Mouse (Mus musculus) forebrain, embryonic 12.5 days (tissue): Measurements from ENCODE around the gene Sema6c. TPM values are rescaled to one million over a fixed set of nuclear protein-coding genes. Genes with fewer than 3 reads are reported as not detected.
"Not testable (repeated sequence)": the region's sequence is repeated elsewhere in the genome, so short reads cannot be mapped to it uniquely, and the experiment has no call there.

Experiments used
- ATAC-seq: fragments of 200-750 bp; cut with Nextera tagmentation; 2 replicates; pipeline ENCODE4 v1.8.0; 2017; ENCODE audit warnings: moderate TSS enrichment; ENCODE audit not compliant: low FRiP score
- H3K27ac ChIP-seq: fragments of 300-500 bp; sonication (generic); 2 replicates; pipeline ENCODE4 v1.5.1; 2016; ENCODE audit warnings: mild to moderate bottlenecking
- H3K27me3 ChIP-seq: fragments of 300-500 bp; sonication (generic); 2 replicates; pipeline ENCODE4 v1.6.1; 2016; ENCODE audit warnings: mild to moderate bottlenecking
- H3K36me3 ChIP-seq: fragments of 300-500 bp; sonication (generic); replicated peaks from 2 replicates; pipeline ENCODE4 v1.6.1; 2016; ENCODE audit warnings: mild to moderate bottlenecking
- H3K4me1 ChIP-seq: fragments of 300-500 bp; sonication (generic); 2 replicates; pipeline ENCODE4 v1.6.1; 2016
- H3K4me2 ChIP-seq: fragments of 300-500 bp; sonication (generic); 2 replicates; pipeline ENCODE4 v1.6.1; 2016; ENCODE audit warnings: mild to moderate bottlenecking, moderate library complexity
- H3K4me3 ChIP-seq: fragments of 300-500 bp; sonication (generic); replicated peaks from 2 replicates; pipeline ENCODE4 v1.5.1; 2016; ENCODE audit warnings: mild to moderate bottlenecking
- H3K9ac ChIP-seq: fragments of 300-500 bp; sonication (generic); 2 replicates; pipeline ENCODE4 v1.6.1; 2016; ENCODE audit warnings: mild to moderate bottlenecking
- H3K9me3 ChIP-seq: fragments of 300-500 bp; sonication (generic); 2 replicates; pipeline ENCODE4 v1.6.1; 2016
- WGBS: fragments of 180-500 bp; shearing (Covaris S2); methylation state at CpG from one replicate; pipeline ENCODE4 v1.1.7; 2016; 5-methylcytosine and 5-hydroxymethylcytosine counted together
- polyA plus RNA-seq: library from polyadenylated mRNA; unstranded; fragments of >200 nt; fragmentation: Nextera tagmentation; extraction: Ambion mirVana; gene quantifications from 2 replicates; pipeline ENCODE4 v1.2.1, GENCODE M21; 2016

Sema6c gene
- polyA plus RNA-seq, 1 experiment from 2014 or later = 31.2 TPM

DNA sequence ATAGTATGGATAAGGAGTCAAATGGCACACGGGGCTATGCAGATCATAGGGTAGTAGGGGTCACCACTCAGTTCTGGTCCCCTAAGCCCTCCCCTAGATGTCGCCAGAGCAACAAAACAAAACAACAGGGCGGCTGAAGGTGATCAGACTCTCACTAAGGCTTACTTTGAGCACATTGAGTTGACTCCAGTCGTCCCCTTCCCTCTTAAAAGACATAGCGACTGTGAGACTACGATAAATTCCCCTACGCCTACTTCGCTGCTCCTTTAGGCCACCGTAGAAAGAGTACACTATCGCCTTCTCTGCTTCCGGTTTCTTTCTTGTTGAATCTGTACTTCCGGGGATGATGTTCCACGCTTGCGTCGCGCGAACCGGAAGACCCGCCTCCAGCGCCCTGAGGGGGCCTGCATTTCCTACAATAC, 26.6 kb upstream of the Sema6c start, which contains the start of the genes Scnm1 and Lysmd1:
TSS of gene Scnm1 (minus strand) at position 332 of the 422 bp plus-strand sequence.
TSS of gene Lysmd1 (plus strand) at position 409 of the 422 bp plus-strand sequence.
- ATAC-seq = peak; percentile 93
- Histone ChIP-seq H3K27me3 (no peaks in the 10 kb centered on the region), H3K36me3 (peaks cover 27% of the 10 kb centered on the region), H3K4me3 (peak within 1 kb of the TSS; percentile 57), H3K4me2 (peak within 1 kb of the TSS; percentile 78), H3K27ac (peak within 1 kb of the TSS; percentile 73), H3K9me3 (no peaks in the 10 kb centered on the region), H3K9ac (peak within 1 kb of the TSS; percentile 80), H3K4me1 (peaks cover 16% of the 10 kb centered on the region)
- WGBS = under 1% methylated on average over 20 of the region's 20 CpGs

DNA sequence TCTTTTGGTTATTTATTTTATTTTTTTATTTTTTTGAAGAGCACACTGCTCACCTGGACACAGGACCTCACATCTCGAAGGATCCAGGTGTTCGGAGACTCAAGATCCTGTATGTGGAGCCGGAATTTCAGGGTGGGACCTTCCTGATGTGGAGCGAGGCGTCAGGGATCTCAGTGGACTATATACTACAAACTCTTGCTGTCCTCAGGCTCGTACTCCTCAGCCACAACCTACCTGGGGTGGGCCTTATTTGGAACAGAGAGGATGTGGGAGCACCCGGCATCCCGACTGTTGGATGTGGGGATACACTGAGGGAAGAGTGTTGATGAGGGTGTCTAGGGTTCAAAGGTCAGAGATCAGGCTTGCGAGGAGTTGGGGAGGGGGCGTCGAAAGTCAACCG, 26.1 kb upstream of the Sema6c start:
- H3K9ac ChIP-seq, H3K4me3 ChIP-seq, H3K9me3 ChIP-seq, H3K27ac ChIP-seq, H3K27me3 ChIP-seq, H3K4me2 ChIP-seq: not testable (repeated sequence)
- peak; percentile 49 for ATAC-seq
- peaks cover 22% of the 10 kb centered on the region for H3K36me3 ChIP-seq
- H3K4me1 ChIP-seq = peaks cover 16% of the 10 kb centered on the region
- no CpG with 5 or more reads among the region's 12 CpGs for WGBS

DNA sequence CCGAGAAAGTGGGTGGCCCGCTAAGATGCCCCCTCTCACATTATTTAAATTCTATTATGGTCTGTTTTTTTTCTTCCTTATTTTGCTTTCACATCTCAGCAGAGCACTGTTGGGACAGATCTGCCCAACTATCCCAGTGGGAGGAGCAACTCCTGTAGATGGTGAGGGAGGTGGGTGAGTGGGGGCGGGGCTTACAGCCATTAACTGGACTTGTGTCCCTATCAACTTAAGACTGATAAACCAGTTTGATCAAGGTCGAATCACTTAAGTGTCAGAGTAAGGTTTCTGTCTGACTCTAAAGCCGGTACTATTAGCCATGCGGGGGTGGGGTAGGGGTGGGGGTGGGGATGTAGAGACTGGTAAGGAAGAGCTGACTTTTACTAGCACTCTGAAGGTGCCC, 25.2 kb upstream of the Sema6c start:
- Histone ChIP-seq H3K4me2 (peak overlapping the region; percentile 52), H3K9ac (no peak overlapping the region), H3K4me1 (peaks cover 16% of the 10 kb centered on the region), H3K36me3 (peaks cover 20% of the 10 kb centered on the region), H3K4me3 (peak overlapping the region; percentile 23), H3K27ac (no peak overlapping the region), H3K9me3 (no peaks in the 10 kb centered on the region), H3K27me3 (no peaks in the 10 kb centered on the region)
- ATAC-seq = no peak
- 34% methylated on average over 6 of the region's 6 CpGs for WGBS

DNA sequence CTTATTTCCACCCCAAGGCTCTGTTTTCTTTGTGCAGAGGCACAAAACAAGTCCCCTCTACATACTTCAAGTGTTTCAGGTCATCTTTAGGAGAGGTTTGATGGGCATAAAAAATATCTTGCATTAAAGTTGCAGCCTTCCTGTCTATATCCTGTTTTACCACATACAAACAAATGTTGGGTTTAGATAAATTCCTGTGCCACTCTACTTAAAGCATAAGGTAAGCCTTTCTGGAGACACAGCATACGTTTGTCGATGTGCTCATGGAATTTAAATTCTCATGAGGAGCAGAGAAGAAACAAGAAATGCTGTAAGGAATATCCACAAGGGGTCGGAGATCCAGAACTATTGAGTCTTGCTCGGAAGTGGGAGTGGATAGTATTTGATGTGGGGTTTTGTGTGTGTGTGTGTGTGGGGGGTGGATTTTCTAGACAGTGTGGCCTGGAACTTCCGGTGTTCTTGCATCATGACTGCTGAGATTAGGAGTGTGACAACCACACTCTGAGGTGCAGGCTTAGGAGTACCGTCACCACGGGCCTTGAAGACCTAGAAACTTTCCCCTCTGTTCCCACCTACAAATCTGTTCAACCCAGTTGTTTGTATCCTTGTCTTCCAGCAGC, 24.7 kb upstream of the Sema6c start:
- 91% methylated on average over 7 of the region's 7 CpGs for WGBS
- Histone ChIP-seq H3K36me3 (peaks cover 21% of the 10 kb centered on the region), H3K9ac (no peak overlapping the region), H3K4me2 (peak overlapping the region; percentile 52), H3K27me3 (no peaks in the 10 kb centered on the region), H3K27ac (no peak overlapping the region), H3K4me3 (peak overlapping the region; percentile 23; the same call in 1 of the 2 replicates), H3K4me1 (peaks cover 16% of the 10 kb centered on the region), H3K9me3 (no peaks in the 10 kb centered on the region)
- ATAC-seq = no peak

DNA sequence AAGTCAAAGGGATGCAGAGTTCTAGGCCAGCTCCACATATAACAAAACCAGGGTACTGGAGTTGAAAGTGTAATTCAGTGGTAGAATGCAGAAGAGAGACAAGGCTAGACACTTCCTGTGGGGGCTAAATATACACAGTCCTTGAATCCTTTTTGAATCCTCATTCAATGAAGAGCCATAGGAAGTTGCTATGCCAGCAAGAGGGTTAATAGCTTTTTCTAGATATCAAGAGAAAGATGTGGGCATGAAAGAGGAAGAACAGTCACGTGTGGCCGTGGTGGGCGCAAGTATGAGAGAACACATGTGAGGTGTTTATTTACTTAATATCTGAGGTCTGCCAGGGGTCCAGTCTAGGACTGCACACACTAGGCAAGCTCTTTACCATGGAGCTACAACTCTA, 23.9 kb upstream of the Sema6c start:
- no peak for ATAC-seq
- no peak overlapping the region for H3K9ac ChIP-seq
- H3K27me3 ChIP-seq = no peaks in the 10 kb centered on the region
- no peak overlapping the region for H3K27ac ChIP-seq
- H3K4me2 ChIP-seq = no peak overlapping the region
- H3K4me3 ChIP-seq = no peak overlapping the region
- peaks cover 22% of the 10 kb centered on the region for H3K36me3 ChIP-seq
- 96% methylated on average over 3 of the region's 3 CpGs for WGBS
- peaks cover 16% of the 10 kb centered on the region for H3K4me1 ChIP-seq
- no peaks in the 10 kb centered on the region for H3K9me3 ChIP-seq

DNA sequence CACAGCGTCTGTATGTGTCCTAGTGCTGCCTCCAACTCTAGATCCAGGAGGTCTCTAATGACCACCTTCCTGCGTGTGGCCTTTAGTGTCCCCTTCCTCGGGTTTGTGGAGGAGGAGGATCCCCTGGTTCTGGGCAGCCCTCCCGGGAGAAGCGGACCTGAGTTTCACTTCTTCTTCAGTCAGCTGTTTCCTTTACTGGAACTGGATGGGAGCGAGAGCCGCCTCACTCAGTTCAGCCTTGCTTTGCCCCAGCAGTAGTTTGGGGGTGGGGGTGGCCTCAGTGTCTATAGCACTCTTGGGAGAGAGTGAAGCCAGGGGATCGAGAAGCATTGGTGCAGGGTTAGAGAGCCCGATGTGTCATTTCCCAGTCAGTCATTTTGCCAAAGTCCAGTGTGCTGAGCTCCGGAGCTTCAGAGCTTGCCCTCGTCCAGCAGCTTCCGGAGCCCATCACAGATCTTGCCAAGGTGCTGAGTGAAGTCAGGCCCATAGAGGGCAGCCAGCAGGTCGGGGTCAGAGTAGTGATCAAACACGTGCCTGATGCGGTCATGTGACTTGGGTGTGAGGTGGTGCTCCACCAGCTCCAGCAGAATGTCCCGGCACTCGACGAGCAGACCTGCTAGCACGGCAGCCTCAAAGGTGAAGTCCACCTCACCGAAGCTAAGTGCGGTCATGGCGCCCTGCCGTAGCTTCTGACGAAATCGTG, 20.5 kb upstream of the Sema6c start:
- H3K27ac ChIP-seq = no peak overlapping the region
- H3K4me1 ChIP-seq = peaks cover 10% of the 10 kb centered on the region
- no peak overlapping the region for H3K4me2 ChIP-seq
- no peaks in the 10 kb centered on the region for H3K9me3 ChIP-seq
- WGBS = 73% methylated on average over 25 of the region's 25 CpGs
- ATAC-seq = no peak
- peaks cover 16% of the 10 kb centered on the region for H3K36me3 ChIP-seq
- H3K9ac ChIP-seq = peak overlapping the region; percentile 12; the same call in 1 of the 2 replicates
- no peaks in the 10 kb centered on the region for H3K27me3 ChIP-seq
- H3K4me3 ChIP-seq = no peak overlapping the region

DNA sequence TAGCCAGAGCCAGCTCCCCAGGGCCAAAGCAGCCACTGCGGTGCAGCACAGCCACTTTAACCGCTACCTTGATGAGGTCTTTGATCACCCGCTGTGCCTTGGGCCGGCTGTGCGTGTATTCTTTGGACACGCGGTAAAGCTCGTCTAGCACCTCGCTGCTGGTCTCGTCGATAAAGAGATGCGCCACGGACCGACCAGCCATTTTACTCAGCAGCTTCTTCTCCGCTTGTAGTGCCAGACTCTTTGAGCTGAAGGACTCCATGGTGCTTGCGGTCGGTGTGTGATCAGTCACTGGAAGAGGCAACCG, 20.0 kb upstream of the Sema6c start:
- no peak overlapping the region for H3K4me3 ChIP-seq
- WGBS = 66% methylated on average over 18 of the region's 18 CpGs

DNA sequence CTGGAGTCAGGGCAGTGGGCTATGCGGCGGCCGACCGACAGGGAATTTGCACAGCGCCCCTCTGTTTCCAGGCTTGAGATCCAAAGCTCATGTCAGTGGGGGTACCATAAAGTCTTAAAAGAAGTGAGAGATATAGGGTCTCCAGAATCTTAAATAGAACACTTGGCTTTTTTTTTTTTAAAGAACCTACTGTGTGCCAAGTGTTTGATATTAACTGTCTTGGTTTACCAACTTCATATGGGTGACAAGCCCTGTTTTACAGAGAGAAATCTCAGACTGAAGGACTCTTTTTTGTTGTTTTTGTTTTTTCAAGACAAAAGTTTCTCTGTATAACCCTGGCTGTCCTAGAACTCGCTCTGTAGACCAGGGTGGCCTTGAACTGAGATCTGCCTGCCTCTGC, 19.5 kb upstream of the Sema6c start:
- ATAC-seq = no peak
- WGBS = 88% methylated on average over 6 of the region's 6 CpGs
- H3K4me3 ChIP-seq = no peak overlapping the region
- no peaks in the 10 kb centered on the region for H3K27me3 ChIP-seq
- no peak overlapping the region for H3K4me2 ChIP-seq
- H3K27ac ChIP-seq = no peak overlapping the region
- H3K9me3 ChIP-seq = no peaks in the 10 kb centered on the region
- H3K36me3 ChIP-seq = peaks cover 16% of the 10 kb centered on the region
- no peak overlapping the region for H3K9ac ChIP-seq
- H3K4me1 ChIP-seq = no peaks in the 10 kb centered on the region

More for the DNA sequence above, 20.0 kb upstream of the Sema6c start:
- Histone ChIP-seq H3K4me2 (no peak overlapping the region), H3K9me3 (no peaks in the 10 kb centered on the region), H3K27ac (no peak overlapping the region), H3K27me3 (no peaks in the 10 kb centered on the region), H3K36me3 (peaks cover 16% of the 10 kb centered on the region), H3K9ac (peak overlapping the region; percentile 12; the same call in 1 of the 2 replicates), H3K4me1 (peaks cover 5% of the 10 kb centered on the region)
- no peak for ATAC-seq

DNA sequence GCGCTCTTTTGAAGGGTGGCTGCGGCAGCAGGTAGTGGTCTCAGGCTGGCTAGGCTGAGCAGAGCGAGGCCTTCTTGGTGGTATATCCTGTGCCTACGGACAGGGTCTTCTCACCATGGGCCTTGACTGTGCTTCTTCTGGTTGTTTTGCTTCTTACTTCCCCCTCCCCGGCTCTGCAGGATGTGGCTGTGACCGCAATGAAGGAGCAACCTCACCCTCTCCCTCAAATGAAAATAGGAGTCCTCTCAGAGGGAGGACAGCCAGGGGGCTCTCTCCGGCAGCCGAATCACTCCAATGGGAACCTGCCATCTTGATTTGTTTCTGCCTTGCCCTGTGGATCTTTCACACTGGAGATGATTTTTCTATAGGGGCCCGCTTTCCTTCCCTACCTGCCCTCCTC, 18.8 kb upstream of the Sema6c start:
- WGBS = 94% methylated on average over 9 of the region's 9 CpGs
- ATAC-seq = no peak

DNA sequence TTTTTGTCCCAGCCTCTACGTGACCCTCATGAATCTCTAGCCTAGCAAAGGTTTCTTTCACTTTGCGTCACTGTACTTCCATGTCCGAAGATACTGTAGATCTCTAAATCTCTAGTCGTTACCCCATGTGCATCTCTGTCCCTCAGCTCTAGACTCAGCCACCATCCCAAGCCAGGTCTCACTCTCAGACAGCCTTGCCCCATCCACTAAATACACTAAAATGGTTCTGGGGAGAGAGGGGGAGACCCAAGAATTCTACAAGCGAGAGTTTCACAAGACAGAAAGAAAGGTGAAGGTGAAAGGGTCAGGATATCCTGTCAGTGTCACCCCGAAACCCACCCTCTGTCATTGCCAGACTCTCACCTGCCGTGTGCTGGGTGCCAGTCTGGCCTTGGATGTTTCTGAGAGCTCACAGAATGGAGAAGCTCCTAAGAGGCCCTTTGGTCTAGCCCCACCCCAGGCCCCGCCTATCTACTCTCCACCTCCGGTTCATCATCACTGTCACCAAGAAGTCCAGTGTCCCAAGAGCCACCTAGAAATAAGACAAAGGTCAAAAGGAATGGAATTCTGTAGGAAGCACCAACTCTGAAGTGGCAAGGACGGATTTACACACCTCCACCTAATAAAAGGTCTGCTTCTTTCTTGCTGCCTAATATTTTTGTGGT, 18.2 kb upstream of the Sema6c start, which contains the start of gene Tnfaip8l2:
TSS of gene Tnfaip8l2 (minus strand) at position 409 of the 665 bp plus-strand sequence.
- Histone ChIP-seq H3K4me3 (no peak within 1 kb of the TSS), H3K27ac (no peak within 1 kb of the TSS), H3K9me3 (no peaks in the 10 kb centered on the region), H3K4me2 (no peak within 1 kb of the TSS), H3K27me3 (no peaks in the 10 kb centered on the region), H3K4me1 (no peaks in the 10 kb centered on the region), H3K36me3 (peaks cover 16% of the 10 kb centered on the region), H3K9ac (no peak within 1 kb of the TSS)
- WGBS = 82% methylated on average over 10 of the region's 10 CpGs
- ATAC-seq = peak; percentile 41; the same call in 1 of the 2 replicates

More for the DNA sequence above, 18.8 kb upstream of the Sema6c start:
- H3K4me3 ChIP-seq = no peak overlapping the region
- no peak overlapping the region for H3K27ac ChIP-seq
- no peaks in the 10 kb centered on the region for H3K27me3 ChIP-seq
- H3K9ac ChIP-seq = no peak overlapping the region
- no peaks in the 10 kb centered on the region for H3K4me1 ChIP-seq
- peaks cover 16% of the 10 kb centered on the region for H3K36me3 ChIP-seq
- H3K4me2 ChIP-seq = no peak overlapping the region
- H3K9me3 ChIP-seq = no peaks in the 10 kb centered on the region

DNA sequence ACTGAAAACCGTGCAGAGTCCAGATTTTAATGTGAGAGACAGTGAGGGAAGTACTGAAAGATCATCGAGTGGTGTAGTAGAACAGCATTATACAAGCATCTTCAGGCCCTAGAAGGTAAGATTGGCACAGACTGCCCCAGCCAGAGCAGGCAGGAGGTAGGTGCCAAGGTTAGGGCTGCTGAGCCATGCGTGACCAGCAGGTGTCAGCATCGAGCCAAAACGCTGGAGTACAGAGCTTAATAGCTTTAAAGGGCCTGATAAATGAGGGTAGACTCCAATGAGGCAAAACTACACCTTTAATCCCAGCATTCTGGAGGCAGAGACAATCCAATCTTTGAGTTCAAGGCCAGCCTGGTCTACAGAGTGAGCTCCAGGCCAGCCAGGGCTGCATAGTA, 17.6 kb upstream of the Sema6c start:
- Histone ChIP-seq H3K27ac (no peak overlapping the region), H3K4me1 (no peaks in the 10 kb centered on the region), H3K27me3 (no peaks in the 10 kb centered on the region), H3K4me2 (no peak overlapping the region), H3K4me3 (no peak overlapping the region), H3K36me3 (peaks cover 16% of the 10 kb centered on the region), H3K9ac (no peak overlapping the region), H3K9me3 (no peaks in the 10 kb centered on the region)
- ATAC-seq = peak; percentile 82
- 11% methylated on average over 5 of the region's 5 CpGs for WGBS

DNA sequence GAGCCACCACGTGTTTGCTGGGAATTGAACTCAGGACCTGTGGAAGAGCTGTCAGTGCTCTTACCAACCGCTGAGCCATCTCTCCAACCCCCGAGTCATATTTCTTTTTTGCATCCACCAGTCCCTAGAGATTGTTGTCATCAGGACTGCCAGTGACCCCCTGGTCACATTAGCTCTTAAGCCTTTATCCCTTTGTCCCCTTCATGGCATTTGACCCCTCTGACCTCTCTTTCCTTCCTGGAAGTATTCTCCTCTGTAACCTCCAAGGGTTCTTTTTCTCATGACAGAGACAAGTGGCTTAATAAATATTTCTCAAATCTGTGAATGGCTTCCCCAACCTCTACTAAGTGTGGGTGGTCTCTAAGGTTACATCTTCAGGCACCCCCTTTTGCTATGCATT, 12.3 kb upstream of the Sema6c start:
- Histone ChIP-seq H3K4me3 (no peak overlapping the region), H3K4me1 (no peaks in the 10 kb centered on the region)
- 60% methylated on average over 3 of the region's 3 CpGs for WGBS

More for the DNA sequence above, 12.3 kb upstream of the Sema6c start:
- H3K27ac ChIP-seq = no peak overlapping the region
- no peak for ATAC-seq
- no peaks in the 10 kb centered on the region for H3K36me3 ChIP-seq
- H3K9ac ChIP-seq = no peak overlapping the region
- 0 out of 2 replicates have a peak, but pooled peaks cover 3% of the 10 kb centered on the region for H3K27me3 ChIP-seq
- no peak overlapping the region for H3K4me2 ChIP-seq
- no peaks in the 10 kb centered on the region for H3K9me3 ChIP-seq
